8 mouse cellular contexts compared by ENCODE assay signal in the genomic region with DNA sequence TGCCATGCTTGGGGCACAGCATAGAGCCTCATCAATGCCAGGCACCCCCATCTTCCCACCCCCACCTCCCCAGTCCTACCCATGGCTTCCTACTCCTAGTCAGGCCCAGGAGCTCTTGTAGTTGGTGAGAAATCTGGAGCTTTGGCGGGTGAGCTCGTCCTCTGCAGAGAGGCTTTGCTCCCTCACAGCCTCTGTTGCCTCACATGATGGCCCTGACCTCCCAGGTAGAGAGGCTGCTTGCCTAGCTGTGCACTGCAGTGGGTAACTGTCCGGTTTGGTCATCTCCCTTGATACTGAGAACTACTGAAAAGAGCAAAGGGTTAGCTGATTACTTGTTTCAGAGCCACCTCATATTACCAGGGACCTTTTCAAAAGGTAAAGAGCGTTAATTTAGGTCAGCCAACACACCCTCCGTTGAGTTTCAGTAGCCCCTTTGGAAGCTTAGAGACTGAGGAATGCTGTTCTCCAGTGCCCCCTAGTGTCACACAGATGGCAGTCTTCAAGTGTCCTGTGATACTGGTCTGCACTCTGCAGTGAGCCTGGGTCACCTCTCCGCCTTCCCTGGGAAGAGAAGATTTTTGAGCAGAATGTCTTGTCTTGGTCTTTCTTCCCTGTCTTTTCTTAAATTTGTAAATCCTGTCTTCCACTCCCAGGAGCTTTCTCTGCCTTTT. TPM values are rescaled to one million over a fixed set of nuclear protein-coding genes. Genes with fewer than 3 reads are reported as not detected.
DNase-seq lines count a peak whose midpoint lies in the region; ATAC-seq and TF ChIP-seq lines count a peak whose summit lies in the region.

No protein-coding gene starts in this region.

- H3K9me3 ChIP-seq in embryonic facial prominence, embryonic 15.5 days (replicated peaks) = no peaks in the 10 kb centered on the region
- no peaks in the 10 kb centered on the region for H3K9me3 ChIP-seq in midbrain, embryonic 16.5 days (replicated peaks; ENCODE audit: control insufficient read depth, low read length, poor library complexity, severe bottlenecking)

- no peaks in the 10 kb centered on the region; the same call in 1 of the 2 replicates for H3K4me1 ChIP-seq in testis, adult 2 months (ENCODE audit: control insufficient read depth, insufficient read depth, low read length)
- 0 out of 2 replicates have a peak, but pooled peaks cover 5% of the 10 kb centered on the region for H3K4me1 ChIP-seq in embryonic facial prominence, embryonic 15.5 days
- H3K4me1 ChIP-seq in midbrain, embryonic 16.5 days (ENCODE audit: control insufficient read depth, insufficient read depth, low read length) = peaks cover 3% of the 10 kb centered on the region; the same call in 1 of the 2 replicates

- no peak overlapping the region for H3K27ac ChIP-seq in testis, adult 2 months (ENCODE audit: control insufficient read depth, insufficient read depth, low read depth, low read length)
- no peak overlapping the region for H3K27ac ChIP-seq in embryonic facial prominence, embryonic 15.5 days (replicated peaks)
- no peak overlapping the region for H3K27ac ChIP-seq in midbrain, embryonic 16.5 days (ENCODE audit: low read length)

- H3K27me3 ChIP-seq in testis, adult 2 months (ENCODE audit: control insufficient read depth, insufficient read depth, low read length) = no peaks in the 10 kb centered on the region
- H3K27me3 ChIP-seq in embryonic facial prominence, embryonic 15.5 days = no peaks in the 10 kb centered on the region
- no peaks in the 10 kb centered on the region for H3K27me3 ChIP-seq in midbrain, embryonic 16.5 days (ENCODE audit: control insufficient read depth, insufficient read depth, low read depth, low read length)

- TF ChIP-seq POLR2A in testis, adult 2 months (IDR thresholded peaks at IDR 0.05; ENCODE audit: control insufficient read depth, low read depth, low read length) = no peak

- peak; percentile 50; the same call in 1 of the 2 replicates for TF ChIP-seq CTCF in testis, adult 2 months (IDR thresholded peaks at IDR 0.05; ENCODE audit: control insufficient read depth, insufficient read depth, insufficient replicate concordance, low read depth, low read length)

- 52% methylated on average over 6 of the region's 6 CpGs for WGBS in embryonic facial prominence, embryonic 15.5 days
- WGBS in midbrain, embryonic 16.5 days = 36% methylated on average over 6 of the region's 6 CpGs

- no peak overlapping the region for H3K4me2 ChIP-seq in embryonic facial prominence, embryonic 15.5 days (replicated peaks)
- H3K4me2 ChIP-seq in midbrain, embryonic 16.5 days (ENCODE audit: low read length) = no peak overlapping the region

- H3K4me3 ChIP-seq in testis, adult 2 months (ENCODE audit: control insufficient read depth, low read depth, low read length) = no peak overlapping the region
- H3K4me3 ChIP-seq in embryonic facial prominence, embryonic 15.5 days (replicated peaks) = no peak overlapping the region
- no peak overlapping the region for H3K4me3 ChIP-seq in midbrain, embryonic 16.5 days (ENCODE audit: low read depth, low read length)

- 0 out of 2 replicates have a peak, but pooled peaks have one; percentile 58 for ATAC-seq in embryonic facial prominence, embryonic 15.5 days (ENCODE audit: insufficient number of reproducible peaks, low FRiP score, low TSS enrichment, low read depth)
- ATAC-seq in midbrain, embryonic 16.5 days = 0 out of 2 replicates have a peak, but pooled peaks have one; percentile 56

- DNase-seq in adrenal gland, adult (ENCODE audit: inconsistent age in 2 of 2, low spot score in 1 of 2) = peak; percentile 43 to 85
- no peak for DNase-seq in adrenal gland, adult 8-10 months
- DNase-seq in testis, postnatal 14 days (ENCODE audit: low spot score) = no peak
- DNase-seq in kidney, postnatal 10 days = peak; percentile 67
- DNase-seq in right cerebral cortex, postnatal 36 days (ENCODE audit: low spot score in 2 of 2) = no peak

- no peaks in the 10 kb centered on the region for H3K36me3 ChIP-seq in testis, adult 2 months (ENCODE audit: control insufficient read depth, insufficient read depth, low read length)
- peaks cover 7% of the 10 kb centered on the region; the same call in 1 of the 2 replicates for H3K36me3 ChIP-seq in embryonic facial prominence, embryonic 15.5 days
- no peaks in the 10 kb centered on the region for H3K36me3 ChIP-seq in midbrain, embryonic 16.5 days (ENCODE audit: control insufficient read depth, insufficient read depth, low read length)

- H3K9ac ChIP-seq in embryonic facial prominence, embryonic 15.5 days = no peak overlapping the region
- no peak overlapping the region for H3K9ac ChIP-seq in midbrain, embryonic 16.5 days (ENCODE audit: low read depth, low read length)

RNA-seq across cellular contexts. Expression of a gene that starts 16.9 kb away (rescaled TPM):
- 10 to 100 TPM in 1 of 4 experiments, 1 to 10 TPM in 3; 1.7 to 16.9 (median 5.8) TPM for total RNA-seq in adrenal gland, adult 8-10 months (2022)
- 5.1 and 5.6 TPM in 2 replicates for polyA plus RNA-seq in testis, adult 2 months (2012; rRNA removed)
- 5.9 and 8.0 TPM in 2 replicates for polyA plus RNA-seq in embryonic facial prominence, embryonic 15.5 days (2015; fragmentation: Nextera tagmentation; extraction: Ambion mirVana)
- polyA plus RNA-seq in midbrain, embryonic 16.5 days (2015; fragmentation: Nextera tagmentation; extraction: Ambion mirVana) = 6.4 and 7.5 TPM in 2 replicates

RNA-seq across cellular contexts. Expression of a gene that starts 17.4 kb away (rescaled TPM):
- 100 to 1,000 TPM in 3 of 4 experiments, 10 to 100 TPM in 1; 88.6 to 130 (median 113) TPM for total RNA-seq in adrenal gland, adult 8-10 months (2022)
- 19.9 and 21.5 TPM in 2 replicates for polyA plus RNA-seq in testis, adult 2 months (2012; rRNA removed)
- polyA plus RNA-seq in embryonic facial prominence, embryonic 15.5 days (2015; fragmentation: Nextera tagmentation; extraction: Ambion mirVana) = 111 and 114 TPM in 2 replicates
- 139 and 140 TPM in 2 replicates for polyA plus RNA-seq in midbrain, embryonic 16.5 days (2015; fragmentation: Nextera tagmentation; extraction: Ambion mirVana)

Comparison
In these comparisons a context has a peak if more than half of its experiments do, and no peak if none do; other contexts are left out.
1. DNase-seq: peak in adrenal gland, adult (2 of 2) and kidney, postnatal 10 days (single experiment); none in adrenal gland, adult 8-10 months (single experiment), testis, postnatal 14 days (single experiment) and right cerebral cortex, postnatal 36 days (0 of 2).